Mouse (Mus musculus) ES-Bruce4 (cell line): ENCODE data around the gene Ttn. TPM values are rescaled to one million over a fixed set of nuclear protein-coding genes. Genes with fewer than 3 reads are reported as not detected.

Source experiments
- H3K27ac ChIP-seq: 2 replicates; pipeline ENCODE4 v1.5.1; 2012; ENCODE audit warnings: low read length, inconsistent platforms; ENCODE audit not compliant: insufficient read depth
- H3K27me3 ChIP-seq: 2 replicates; pipeline ENCODE4 v1.6.1; 2012; ENCODE audit warnings: mild to moderate bottlenecking, low read length, inconsistent platforms; ENCODE audit not compliant: control insufficient read depth, poor library complexity, insufficient read depth, severe bottlenecking
- H3K36me3 ChIP-seq: 2 replicates; pipeline ENCODE4 v1.6.1; 2012; ENCODE audit warnings: inconsistent platforms, mild to moderate bottlenecking, low read length, moderate library complexity; ENCODE audit not compliant: control insufficient read depth, poor library complexity, insufficient read depth, severe bottlenecking
- H3K4me1 ChIP-seq: one replicate; pipeline ENCODE4 v1.8.1; 2011; ENCODE audit warnings: low read length; ENCODE audit not compliant: control insufficient read depth, insufficient read depth
- H3K4me3 ChIP-seq: 2 replicates; pipeline ENCODE4 v1.5.1; 2011; ENCODE audit warnings: low read depth, mild to moderate bottlenecking, low read length
- H3K9ac ChIP-seq: 2 replicates; pipeline ENCODE4 v1.6.1; 2012; ENCODE audit warnings: low read depth, mild to moderate bottlenecking, inconsistent platforms; ENCODE audit not compliant: poor library complexity, severe bottlenecking
- H3K9me3 ChIP-seq: replicated peaks from 2 replicates; pipeline ENCODE4 v1.6.1; 2012; ENCODE audit warnings: mild to moderate bottlenecking, low read length, inconsistent platforms; ENCODE audit not compliant: control insufficient read depth, poor library complexity, insufficient read depth, severe bottlenecking
- CTCF ChIP-seq: IDR thresholded peaks from one replicate; pipeline ENCODE4 v1.8.1; 2011; ENCODE audit warnings: low read depth, low read length
- EP300 ChIP-seq: IDR thresholded peaks from 2 replicates; pipeline ENCODE4 v1.6.1; 2011; ENCODE audit warnings: low read depth, low read length; ENCODE audit not compliant: insufficient read depth
- POLR2A ChIP-seq: IDR thresholded peaks from one replicate; pipeline ENCODE4 v1.8.1; 2011; ENCODE audit warnings: low read length; ENCODE audit not compliant: insufficient read depth
- polyA plus RNA-seq: library from polyadenylated mRNA; stranded (reverse); fragments of >200 nt; gene quantifications from 2 replicates; pipeline ENCODE4 v1.2.4, GENCODE M21; 2011; ENCODE audit warnings: low read depth; ENCODE audit not compliant: missing spikeins, insufficient read depth, insufficient read length

The Ttn gene
- polyA plus RNA-seq, 1 experiment = 0.30 TPM

- H3K9me3 ChIP-seq = no peaks in the 10 kb centered on the region
- peaks cover 3% of the 10 kb centered on the region for H3K36me3 ChIP-seq
- H3K4me3 ChIP-seq = no peak overlapping the region
- TF ChIP-seq EP300 (no peak), POLR2A (no peak), CTCF (no peak)
- no peaks in the 10 kb centered on the region for H3K4me1 ChIP-seq
- no peak overlapping the region for H3K27ac ChIP-seq
- no peaks in the 10 kb centered on the region for H3K27me3 ChIP-seq
- H3K9ac ChIP-seq = no peak overlapping the region
These were observed 217.8 kb downstream of the Ttn start for GRCm38 (mm10) chr2:76764526-76764925.

DNA sequence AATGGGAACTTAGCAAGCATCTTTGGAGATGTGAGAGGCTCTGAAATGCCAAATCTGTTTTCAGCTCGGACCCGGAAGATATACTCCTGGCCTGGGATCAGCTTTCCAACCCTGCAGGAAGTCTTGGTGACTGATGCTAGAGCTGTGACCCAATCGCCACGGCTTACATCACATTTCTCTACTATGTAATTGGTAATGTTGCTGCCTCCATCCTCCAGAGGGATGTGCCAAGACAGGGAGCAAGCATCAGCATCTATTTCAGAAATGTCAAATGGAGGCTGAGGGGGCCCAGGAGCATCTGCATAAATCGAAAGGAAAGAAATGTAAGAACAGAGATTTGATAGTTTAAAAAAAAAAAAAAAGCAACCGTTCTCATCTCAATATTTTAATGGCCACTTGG lies 220.2 kb downstream of the Ttn start:
- TF ChIP-seq CTCF (no peak), EP300 (no peak), POLR2A (no peak)
- Histone ChIP-seq H3K36me3 (no peaks in the 10 kb centered on the region; the same call in 1 of the 2 replicates), H3K27ac (no peak overlapping the region), H3K27me3 (no peaks in the 10 kb centered on the region), H3K9ac (no peak overlapping the region), H3K9me3 (no peaks in the 10 kb centered on the region), H3K4me3 (no peak overlapping the region), H3K4me1 (no peaks in the 10 kb centered on the region)

- Histone ChIP-seq H3K27me3 (no peaks in the 10 kb centered on the region), H3K9ac (no peak overlapping the region), H3K36me3 (no peaks in the 10 kb centered on the region; the same call in 1 of the 2 replicates), H3K27ac (no peak overlapping the region), H3K4me3 (no peak overlapping the region), H3K9me3 (no peaks in the 10 kb centered on the region), H3K4me1 (no peaks in the 10 kb centered on the region)
- no peak for TF ChIP-seq CTCF
- no peak for TF ChIP-seq POLR2A
- no peak for TF ChIP-seq EP300
These were observed 225.9 kb downstream of the Ttn start for GRCm38 (mm10) chr2:76756461-76756860.

GRCm38 (mm10) chr2:76751993-76752392 lies 230.4 kb downstream of the Ttn start:
- no peaks in the 10 kb centered on the region for H3K4me1 ChIP-seq
- H3K4me3 ChIP-seq = no peak overlapping the region
- H3K9me3 ChIP-seq = peaks cover 9% of the 10 kb centered on the region; the same call in 1 of the 2 replicates
- H3K9ac ChIP-seq = no peak overlapping the region
- H3K27me3 ChIP-seq = no peaks in the 10 kb centered on the region
- H3K36me3 ChIP-seq = no peaks in the 10 kb centered on the region; the same call in 1 of the 2 replicates
- no peak overlapping the region for H3K27ac ChIP-seq
- TF ChIP-seq EP300 = no peak
- TF ChIP-seq POLR2A = no peak
- TF ChIP-seq CTCF = no peak

DNA sequence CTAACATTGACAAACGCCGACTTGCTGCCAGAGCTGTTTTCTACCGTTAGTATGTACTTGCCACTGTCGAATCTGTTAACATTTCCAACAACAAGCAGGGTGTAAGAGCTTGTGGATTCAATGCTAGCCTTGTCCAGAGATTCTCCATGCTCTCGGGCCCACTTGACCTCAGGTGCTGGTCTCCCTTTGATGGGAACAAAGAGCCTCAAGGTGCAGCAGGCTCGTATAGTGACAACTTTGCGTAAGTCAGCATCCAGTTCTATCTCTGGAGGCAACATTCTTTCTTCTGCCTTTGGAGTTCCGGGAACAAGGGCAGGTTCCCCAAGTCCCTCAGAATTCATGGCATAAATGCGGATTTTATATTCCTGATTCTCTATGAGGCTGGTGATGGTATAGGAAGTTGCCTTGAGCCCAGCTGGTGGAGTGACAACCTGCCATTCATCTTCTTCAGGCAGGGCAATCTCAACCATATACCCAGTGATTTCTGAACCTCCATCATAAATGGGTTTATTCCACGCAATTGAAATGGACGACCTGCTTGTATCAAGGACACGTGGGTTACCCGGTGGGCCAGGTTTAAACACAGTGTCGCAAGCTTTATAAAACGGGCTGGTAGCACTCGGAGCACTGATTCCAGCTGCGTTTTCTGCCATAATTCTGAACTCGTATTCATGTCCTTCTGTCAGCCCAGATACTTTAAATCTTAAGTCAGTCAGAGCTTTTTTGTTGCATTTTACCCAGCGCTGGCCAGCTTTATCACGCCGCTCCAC lies 232.8 kb downstream of the Ttn start:
- H3K4me3 ChIP-seq = no peak overlapping the region
- no peak for TF ChIP-seq CTCF
- no peak for TF ChIP-seq EP300
- no peak for TF ChIP-seq POLR2A
- no peaks in the 10 kb centered on the region for H3K4me1 ChIP-seq
- H3K36me3 ChIP-seq = no peaks in the 10 kb centered on the region; the same call in 1 of the 2 replicates
- H3K27me3 ChIP-seq = no peaks in the 10 kb centered on the region
- peaks cover 29% of the 10 kb centered on the region for H3K9me3 ChIP-seq
- H3K27ac ChIP-seq = no peak overlapping the region
- H3K9ac ChIP-seq = no peak overlapping the region

- peaks cover 36% of the 10 kb centered on the region for H3K9me3 ChIP-seq
- H3K36me3 ChIP-seq = no peaks in the 10 kb centered on the region
- TF ChIP-seq EP300 (no peak), POLR2A (no peak), CTCF (no peak)
- no peaks in the 10 kb centered on the region for H3K4me1 ChIP-seq
- no peak overlapping the region for H3K27ac ChIP-seq
- H3K27me3 ChIP-seq = no peaks in the 10 kb centered on the region
- no peak overlapping the region for H3K9ac ChIP-seq
- no peak overlapping the region for H3K4me3 ChIP-seq
These were observed 233.7 kb downstream of the Ttn start for GRCm38 (mm10) chr2:76748696-76749095.

DNA sequence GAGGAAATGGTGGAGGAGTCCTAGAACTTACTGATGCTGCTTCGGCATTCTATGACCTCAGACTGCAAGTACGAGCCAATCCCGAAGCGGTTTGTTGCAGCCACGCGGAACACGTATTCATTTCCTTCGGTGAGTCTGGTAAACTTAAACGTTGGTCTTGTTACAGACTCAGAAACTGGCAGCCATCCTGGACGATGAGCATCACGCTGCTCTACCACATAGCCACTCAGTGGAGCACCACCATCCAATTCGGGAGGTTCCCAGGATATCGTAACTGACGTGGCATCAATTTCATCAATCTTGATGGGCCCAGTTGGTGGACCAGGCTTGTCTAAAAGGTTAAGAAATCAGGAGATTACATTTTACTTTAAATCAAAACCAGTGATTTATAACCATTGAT lies 262.7 kb downstream of the Ttn start:
- no peaks in the 10 kb centered on the region for H3K27me3 ChIP-seq

More for the DNA sequence above, 262.7 kb downstream of the Ttn start:
- Histone ChIP-seq H3K4me1 (no peaks in the 10 kb centered on the region), H3K36me3 (0 out of 2 replicates have a peak, but pooled peaks cover 2% of the 10 kb centered on the region), H3K9ac (no peak overlapping the region), H3K9me3 (no peaks in the 10 kb centered on the region), H3K27ac (no peak overlapping the region), H3K4me3 (no peak overlapping the region)
- TF ChIP-seq EP300 (no peak), POLR2A (no peak), CTCF (no peak)
